Mouse (Mus musculus) kidney, postnatal 25 days (tissue): ENCODE data around the gene Dock4.
A peak's percentile ranks its signal among the peaks of the same experiment; 100 is the strongest.

ENCODE experiments used
- DNase-seq, 2 experiments: peaks; one replicate each; pipeline ENCODE4 v3.0.0; 2021; ENCODE audit warnings: mixed read lengths in 2 of 2

Dock4 gene

DNA sequence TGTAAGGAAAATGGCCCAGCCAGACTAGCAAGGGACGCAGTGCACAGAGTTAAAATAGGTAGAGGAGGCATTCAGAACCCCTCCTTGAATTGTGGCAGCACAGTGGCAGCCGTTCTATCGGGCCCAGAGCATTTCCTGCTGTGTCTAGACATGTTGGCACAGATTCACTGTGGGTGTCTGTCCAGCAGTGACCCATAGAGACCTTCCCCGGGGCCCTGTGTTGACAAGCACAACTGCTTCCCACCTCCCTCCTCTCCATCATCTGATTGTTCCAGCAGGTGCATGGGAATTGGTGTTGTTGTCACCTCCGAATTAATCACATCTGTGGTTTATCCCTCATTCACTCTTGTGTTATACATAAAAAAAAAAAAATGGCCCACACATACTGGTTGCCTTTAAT lies 210.7 kb downstream of the Dock4 start:
- DNase-seq: peak; percentile 16 to 44

DNA sequence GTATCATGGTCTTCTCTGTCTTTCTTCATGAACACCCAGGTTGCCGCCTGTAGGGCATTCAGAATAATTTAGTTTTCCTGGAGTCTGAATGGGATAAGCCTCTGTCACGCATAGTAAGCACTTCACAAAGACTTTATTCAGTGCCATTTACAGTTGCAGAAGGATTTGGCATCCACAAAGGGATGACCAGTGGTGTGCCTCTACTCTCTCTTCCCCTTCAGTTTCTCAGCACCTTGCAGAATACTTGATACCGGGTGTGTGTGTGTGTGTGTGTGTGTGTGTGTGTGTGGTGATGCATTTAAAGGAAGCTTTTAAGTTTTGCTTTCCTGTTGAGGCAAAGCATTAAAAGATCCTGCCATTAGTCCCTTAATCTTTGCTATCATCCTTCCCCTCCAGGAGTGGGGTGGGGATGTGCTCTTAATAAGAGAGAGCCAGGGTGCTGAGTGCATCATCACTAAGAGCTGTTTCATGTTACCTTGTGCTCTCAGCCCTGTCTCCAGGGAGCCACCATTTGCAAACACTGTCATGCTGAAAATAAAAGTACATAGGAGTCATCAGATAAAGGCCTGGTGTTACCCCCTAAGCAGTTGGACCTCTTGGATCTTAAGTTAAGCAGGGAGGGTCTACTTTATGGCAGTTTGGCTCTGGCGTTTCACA lies 211.6 kb downstream of the Dock4 start:
- DNase-seq: no peak

DNA sequence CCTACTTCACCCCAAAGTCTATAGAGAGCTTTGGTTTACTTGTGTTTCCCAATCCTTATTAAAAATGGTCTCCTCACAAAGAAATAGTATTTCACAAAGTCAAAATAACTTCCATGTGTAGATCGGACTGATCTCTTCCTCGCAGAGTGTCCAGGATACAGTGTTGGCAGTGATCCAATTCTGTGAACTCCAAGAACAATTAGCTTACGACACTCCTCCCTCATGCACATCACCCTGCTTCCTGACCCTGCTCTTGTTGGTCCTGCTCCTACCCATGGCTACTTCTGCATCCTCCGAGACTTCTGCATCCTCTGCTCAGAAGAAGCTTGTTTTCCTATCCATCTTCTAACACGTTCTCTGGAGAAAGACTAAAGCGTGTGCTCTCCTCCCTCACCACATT lies 213.9 kb downstream of the Dock4 start:
- DNase-seq: peak in 1 of 2 experiments; percentile 14

DNA sequence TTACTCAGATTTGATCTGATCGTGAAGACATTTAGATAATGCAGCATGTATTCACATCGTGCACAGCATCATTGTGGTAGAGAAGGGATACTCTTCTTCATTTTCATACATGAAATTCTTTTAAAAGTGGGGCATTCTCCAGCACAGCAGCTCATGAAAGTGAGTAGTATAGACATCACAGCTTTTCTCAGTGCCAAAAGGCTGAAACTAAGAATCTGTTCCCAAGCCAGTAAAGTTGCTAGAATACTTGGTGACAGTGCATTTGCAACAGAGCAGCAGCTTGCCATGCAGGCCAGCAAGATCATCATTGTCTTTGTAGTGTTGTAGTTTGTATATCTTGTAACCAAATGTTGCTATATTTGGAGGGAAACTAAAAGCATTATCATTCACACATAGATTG lies 223.7 kb downstream of the Dock4 start:
- DNase-seq: no peak

DNA sequence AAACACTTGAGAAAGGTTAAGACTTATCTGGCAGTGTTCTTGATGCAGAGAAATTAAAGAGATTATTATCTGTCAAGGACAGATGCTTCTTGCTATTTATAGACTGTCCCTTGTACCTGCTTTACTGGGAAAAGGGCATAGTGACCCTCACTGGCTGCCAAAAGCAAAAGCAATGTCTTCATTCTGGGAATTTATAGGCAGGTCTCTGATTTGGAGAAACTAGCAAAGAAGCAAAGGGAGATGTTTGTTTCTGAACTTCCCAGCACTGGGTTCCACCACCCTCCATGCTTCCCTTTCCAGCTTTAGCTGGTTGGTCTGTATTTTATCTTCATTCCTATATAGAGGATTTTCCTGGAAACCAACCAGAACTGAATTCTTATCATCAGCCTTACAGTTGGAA lies 225.0 kb downstream of the Dock4 start:
- DNase-seq: no peak

DNA sequence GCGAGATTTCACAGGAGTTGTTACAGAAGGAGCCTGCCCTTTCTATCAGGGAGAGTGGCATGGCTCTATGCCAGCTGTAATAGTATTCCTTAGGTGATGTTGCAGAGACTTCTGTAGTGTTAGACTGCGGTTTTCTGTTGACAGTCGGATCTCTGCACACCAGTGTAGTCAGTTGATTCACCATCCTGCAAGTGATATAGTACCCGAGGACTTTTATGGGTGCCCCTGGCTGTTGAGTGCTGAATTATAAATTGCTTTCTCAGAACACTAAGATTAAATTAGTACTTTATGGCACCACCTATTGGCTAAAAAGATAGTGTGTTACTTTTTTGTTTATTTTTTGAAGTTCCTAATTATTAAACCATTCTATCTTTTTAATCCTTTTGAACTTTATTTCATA lies 234.0 kb downstream of the Dock4 start:
- no peak for DNase-seq

DNA sequence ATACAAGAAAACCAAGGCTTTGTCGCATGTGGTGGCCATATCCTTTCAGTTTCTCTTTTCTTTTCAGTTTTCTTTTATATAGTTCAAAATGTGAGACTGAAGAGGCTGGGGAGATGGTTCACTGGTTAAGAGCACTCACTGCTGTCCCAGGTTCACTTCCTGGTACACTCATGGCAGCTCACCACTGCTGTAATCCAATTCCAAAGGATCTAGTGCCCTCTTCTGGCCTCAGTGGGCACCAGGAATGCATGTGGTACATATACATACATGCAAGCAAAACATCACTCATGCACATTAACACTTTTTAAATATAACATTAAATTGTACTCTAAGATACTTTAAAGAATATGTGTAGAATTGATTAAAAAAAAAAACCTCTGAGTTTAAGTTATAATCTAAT lies 234.8 kb downstream of the Dock4 start:
- DNase-seq: peak; percentile 55 to 69

DNA sequence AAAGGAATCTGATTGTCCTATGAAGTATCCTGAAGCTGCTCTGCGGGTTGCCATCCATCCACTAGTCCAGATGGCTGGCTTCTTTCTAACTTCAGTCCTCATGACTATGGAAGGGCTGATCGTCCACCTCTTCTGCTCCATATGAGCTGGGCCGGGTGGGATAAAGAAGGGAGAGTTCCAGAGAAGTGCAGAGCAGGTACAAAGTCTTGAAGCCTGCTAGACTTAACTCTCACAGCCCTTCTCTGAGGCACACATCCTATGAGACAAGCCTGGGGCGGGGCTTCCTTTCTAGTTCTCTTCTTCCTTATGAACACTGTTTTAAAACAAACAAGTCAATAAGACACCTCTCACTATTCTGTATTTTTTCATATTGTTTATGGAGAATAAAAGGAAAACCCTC lies 245.7 kb downstream of the Dock4 start:
- no peak for DNase-seq

DNA sequence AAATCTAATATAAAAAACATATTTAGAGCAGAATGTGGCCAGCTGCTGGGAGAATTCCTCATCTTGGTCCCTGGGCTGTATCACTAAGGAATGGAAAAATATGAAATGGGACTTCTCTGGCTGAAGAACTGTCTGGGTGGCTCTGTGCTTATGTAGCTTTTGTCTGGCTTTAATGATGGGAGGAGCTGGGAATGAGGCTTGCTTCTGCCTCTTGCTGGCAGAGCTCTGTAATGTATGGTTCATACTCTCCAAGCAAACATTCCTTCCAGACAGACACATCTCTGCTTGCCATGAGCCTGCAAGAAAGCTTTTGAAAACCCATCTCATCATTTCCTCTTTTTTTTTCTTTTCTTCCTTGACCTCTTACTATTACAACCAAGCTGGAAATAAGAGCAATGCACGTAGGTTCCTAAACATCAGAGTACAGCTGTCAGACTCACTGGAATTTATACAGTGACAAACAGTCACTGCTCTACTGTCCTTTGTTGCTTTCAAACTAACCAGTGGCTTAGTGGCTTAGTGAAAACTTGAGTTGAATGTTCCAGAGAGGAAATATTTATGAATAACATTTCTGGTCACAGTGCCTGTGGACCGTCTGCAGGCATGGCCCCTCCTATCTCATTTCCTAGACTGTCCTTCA lies 248.4 kb downstream of the Dock4 start:
- no peak for DNase-seq

DNA sequence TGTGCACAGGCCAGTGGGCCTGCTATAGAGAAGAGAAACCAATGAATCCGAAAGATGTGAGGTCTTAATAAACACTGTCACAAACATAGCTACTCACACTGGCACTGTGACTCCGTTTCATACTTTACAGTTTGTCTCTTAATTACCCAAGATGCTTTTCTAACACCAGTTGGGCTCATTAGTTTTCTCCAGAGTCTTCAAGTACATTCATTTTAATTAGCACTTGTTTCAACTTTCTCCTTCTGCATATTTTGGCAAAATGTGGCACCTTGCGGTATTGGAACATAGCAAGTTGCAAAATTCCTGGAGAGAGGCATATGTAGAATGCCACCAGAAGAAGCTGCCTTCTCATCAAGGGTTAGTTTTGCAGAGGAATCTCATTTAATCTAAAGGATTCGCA lies 252.6 kb downstream of the Dock4 start:
- no peak for DNase-seq

DNA sequence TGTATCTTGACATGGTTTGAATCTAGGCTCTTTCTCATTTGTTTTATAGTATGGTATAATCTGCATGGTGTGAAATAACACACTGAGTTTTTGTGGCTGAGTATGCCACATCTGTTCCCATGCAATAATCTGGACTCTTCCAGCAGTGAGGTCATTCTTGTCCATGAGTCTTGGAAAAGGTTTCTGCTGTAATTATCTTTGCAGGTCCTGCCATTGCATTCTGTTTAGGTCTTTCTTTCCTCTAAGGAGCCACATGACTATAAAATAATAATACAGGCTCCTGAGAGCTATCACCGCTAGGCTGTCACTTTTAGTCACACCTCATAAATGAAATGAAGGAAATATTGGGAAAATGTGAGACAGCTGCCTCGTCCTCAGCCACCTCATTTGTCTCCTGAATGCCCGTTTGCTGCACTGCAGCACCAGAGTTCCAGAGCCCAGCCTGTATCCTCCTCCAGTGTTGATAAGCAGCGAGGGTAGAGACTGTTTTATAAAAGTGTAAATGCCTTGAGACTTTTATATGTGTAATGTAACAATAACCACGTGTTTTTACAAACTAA lies 256.6 kb downstream of the Dock4 start:
- DNase-seq: no peak

DNA sequence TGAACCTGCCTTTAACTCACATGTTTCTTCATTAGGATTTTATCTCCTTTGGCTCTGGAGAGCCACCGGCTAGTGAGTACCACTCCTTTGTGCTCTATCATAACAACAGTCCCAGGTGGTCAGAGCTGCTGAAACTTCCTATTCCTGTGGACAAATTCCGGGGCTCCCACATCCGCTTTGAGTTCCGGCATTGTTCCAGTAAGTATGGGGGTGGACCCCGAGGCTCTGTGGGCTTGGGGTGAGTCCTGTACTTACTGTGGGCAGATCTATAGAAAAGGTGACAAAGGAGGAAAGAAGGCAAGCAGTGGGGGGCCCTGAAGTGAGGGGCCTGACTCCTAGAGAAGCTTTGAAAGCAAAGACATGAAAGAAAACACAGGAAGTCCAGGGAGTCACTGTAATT lies 258.5 kb downstream of the Dock4 start:
- peak in 1 of 2 experiments; percentile 26 for DNase-seq

DNA sequence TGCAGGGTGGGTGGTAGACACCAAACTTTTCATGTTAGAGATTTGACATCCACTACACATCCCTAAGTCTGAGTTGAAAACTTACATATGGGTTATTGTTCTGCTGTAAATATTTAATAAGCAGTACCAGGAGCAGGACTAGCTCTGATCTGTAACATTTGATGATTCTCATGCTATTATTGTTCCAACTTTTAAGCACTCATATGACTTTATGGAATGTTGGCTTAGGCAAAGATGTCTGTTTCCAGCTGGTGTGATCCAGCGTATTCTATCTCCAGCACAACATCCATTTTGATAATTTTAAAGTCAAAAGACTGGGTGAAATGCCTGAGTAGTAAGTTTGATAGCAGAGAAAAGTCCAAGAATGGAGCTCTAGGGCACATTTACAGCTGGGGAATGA lies 261.4 kb downstream of the Dock4 start:
- no peak for DNase-seq

DNA sequence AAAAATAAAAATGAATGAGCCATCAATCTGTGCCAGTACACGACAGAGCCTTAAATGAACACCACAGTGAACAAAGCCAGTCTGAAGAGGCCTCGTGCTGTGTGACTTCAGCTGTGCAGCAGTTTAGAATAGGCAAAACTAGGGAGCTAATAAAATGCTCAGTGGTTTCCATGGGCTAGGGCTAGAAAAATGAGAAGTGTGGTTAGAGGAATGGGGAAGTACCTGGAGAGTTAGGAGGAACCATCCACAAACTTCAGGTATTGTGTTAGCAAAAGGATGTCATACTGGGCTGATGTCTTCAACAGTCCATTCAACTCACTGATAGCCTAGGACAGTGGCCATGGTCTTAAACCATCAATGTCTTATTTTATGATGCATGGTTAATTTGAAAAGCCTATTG lies 263.3 kb downstream of the Dock4 start:
- DNase-seq: no peak

DNA sequence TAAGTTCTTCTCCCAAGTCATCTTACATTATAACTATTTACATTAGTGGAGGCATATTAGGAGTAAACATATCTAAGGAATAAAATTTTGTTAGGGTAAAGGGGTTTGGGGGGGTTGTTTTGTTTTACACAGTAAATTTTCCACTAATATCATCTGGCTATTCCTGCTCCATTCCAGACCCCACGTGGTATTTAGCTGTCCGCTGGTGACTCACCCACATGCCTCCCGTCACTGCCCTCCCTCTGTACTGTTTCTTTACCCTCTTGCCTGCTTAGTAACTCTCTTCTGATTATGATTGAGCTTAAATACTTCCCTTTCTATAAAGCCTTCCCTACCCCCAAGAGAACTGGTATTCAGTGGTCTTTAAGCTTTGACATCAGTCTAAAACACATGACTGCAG lies 266.5 kb downstream of the Dock4 start:
- DNase-seq: no peak

DNA sequence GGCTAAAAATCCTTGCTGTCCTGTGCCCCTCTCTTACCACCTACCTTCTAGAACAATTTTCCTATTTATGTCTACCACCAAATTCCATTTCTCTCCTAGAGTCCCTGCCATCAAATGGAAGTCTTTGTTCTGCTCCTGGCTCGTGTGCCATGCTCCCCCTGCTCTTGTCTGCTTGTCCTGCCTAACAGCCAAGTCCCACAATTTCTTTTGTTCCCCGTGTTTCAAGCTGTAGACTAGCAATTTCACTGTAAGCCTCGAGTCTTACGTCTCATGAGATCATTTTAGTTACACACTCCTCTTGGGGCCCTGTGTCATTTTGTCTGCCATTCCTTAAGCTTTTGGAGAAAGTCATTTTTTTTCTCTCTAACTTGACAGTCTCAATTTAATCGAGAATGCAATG lies 268.5 kb downstream of the Dock4 start:
- DNase-seq: no peak

DNA sequence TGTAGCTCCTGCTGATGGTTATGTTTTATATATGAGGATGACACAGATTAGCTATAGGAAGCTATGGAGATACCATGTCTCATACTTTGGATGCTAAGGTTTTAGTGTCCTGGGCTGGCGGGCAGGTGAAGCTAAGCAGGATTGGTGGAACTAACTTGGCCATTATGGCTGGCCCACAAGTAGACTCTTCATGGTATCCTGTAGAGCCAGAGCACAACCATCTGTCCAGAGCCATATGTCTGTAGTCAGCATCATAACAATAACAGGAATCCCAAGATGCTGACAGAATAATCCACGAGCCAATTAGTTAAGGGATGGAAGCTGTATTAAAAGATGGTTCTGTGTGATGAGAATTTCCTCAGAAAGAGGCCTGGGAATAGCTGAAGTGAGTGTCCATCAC lies 269.4 kb downstream of the Dock4 start:
- DNase-seq: no peak

DNA sequence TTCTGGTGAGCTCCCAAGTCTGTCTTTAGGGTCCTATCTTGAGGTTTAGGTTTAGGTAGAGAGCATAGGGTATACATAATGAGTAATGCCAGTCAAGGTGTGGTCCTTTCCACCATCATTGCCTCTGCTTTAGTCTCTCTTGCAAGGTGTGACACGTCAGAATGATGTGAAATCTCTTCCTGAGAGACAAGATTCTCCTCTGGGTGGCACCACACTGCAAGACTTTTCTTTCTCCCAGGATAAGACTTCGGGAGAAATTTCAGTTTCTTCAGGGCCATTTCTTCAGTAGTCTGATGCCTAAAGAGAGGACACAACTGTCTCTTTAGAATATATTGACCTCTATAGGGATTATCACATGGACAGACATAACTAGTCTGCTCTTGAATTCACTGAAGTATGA lies 282.6 kb downstream of the Dock4 start:
- DNase-seq: peak in 1 of 2 experiments; percentile 10

DNA sequence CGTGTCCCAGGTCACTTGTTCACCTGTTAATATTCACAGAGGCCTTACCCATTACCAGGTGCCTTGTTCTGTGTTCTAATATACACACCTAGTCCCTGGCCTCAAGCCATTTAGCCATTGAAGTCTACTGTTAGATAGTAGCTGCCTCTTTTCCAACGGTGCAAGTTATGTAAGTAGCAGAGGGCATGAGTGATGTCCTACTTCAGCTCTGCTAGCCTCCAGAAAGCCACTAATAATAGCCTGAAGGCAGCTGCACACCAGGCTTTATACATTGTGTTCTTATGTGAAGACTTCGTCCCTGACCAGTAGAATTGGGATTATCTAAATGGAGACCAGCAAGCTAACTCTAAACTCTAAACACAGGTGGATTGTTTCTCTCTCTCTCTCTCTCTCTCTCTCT lies 285.0 kb downstream of the Dock4 start:
- DNase-seq: no peak

DNA sequence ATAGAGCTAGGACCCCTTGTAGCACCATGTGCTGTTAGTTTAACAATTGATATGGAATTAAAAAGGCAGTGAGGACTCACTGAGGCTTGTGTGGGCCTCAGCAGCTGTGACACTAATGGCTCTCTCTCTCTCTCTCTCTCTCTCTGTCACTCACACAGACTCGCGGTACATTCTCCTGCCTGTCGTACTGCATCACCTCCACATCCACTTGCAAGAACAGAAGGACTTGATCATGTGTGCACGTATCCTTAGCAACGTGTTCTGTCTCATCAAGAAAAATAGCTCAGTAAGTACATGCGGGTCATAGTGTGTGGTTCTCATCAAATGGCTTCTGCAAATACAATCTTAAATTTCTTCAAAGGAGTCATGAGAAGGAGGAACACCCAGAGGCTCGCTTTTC lies 299.7 kb downstream of the Dock4 start:
- no peak for DNase-seq

DNA sequence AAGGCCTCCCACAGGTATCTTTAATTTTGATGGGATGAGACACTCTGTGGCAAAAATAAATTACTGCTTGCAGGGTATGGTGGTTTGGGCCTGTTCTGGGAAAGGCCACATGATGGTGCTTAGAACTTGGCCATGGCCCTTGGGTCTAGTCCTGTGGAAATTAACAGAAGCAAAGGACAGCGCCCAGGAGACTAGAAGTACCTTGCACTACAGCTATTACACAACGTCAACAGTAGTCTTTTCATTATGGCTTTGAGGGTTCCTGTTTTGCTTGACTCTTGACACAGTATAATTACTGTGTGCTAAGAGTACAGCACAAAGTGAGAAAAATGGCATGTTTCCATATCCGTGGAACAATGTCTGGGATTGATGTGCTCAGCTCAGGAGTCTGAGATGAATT lies 300.3 kb downstream of the Dock4 start:
- no peak for DNase-seq

DNA sequence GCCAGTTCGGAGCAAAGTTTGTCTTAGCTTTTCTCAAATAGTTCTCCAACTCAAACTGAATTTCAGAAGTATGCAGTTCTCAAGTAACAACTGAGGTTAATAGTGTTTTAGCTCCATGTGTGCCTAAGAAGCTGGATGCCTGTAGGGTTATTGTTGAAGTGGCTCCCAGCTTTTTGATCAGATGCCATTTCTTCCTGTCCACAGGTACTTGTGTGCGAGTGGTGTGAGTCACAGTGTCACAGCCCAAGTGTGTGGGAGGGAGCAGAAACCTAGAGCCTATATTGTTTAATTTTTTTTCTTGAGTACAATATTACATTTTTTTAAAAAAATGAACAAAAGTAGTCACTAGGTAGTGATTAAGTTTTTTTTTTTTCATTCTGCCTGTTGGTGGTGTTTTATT lies 313.5 kb downstream of the Dock4 start:
- no peak for DNase-seq

DNA sequence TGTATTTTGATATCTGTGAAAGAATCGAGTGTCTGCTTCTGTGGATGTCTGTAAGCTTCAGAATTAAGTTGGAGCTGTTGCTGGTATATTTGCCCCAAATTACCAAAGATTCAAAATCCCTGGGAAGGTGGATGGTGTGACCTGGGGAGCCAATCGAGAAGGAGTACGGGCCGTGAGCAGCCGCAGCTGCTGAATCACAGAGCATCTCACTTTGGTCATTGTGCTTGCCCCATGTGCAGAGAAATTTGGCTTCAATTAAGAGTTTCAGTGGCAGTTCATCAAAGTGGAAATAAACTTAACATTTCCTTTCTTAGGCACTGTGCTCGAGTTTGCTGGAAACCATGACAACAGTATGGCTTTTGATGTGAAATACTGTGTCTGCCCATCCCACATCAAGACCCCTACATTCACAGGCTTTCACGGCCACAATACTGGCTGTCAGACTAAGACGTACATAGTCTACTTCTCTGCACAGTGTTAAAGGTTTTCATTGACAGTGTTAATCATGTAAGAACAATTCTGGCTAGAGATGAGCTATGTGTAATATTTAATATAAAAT lies 321.6 kb downstream of the Dock4 start:
- no peak for DNase-seq

DNA sequence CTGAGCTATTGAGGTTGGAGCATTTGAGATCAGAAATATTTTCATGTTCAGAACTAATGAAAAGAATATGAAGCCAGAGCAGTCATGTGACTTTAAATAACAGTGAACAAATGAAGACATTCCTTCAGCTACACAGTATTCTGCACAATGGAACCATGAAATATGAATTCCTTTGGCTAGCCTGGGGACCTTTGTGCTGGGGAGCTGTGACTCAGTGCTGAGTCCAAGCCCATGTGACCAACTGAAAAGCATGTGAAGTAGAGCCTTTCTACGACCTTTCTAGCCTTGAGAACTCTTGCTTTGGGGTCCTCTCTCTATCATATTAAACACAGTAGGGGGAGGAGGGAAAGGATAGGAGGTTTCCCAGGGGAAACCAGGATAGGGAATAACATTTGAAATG lies 327.3 kb downstream of the Dock4 start:
- DNase-seq: no peak
